Mouse (Mus musculus): ENCODE data around the gene Srpr.

DNA sequence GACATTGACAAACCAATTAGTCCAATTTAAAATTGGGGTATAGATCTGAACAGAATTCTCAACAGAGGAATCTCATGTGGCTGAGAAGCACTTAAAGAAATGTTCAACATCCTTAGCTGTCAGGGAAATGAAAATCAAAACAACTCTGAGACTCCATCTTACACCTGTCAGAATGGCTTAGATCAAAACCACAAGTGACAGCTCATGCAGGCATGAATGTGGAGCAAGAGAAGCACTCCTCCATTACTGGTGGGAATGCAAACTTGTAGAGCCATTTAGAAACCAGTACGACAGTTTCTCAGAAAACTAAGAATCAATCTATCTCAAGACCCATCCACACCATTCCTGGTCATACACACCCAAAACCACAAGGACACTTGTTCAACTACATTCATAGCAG is 47.1 kb upstream of the Srpr start:
- TF ChIP-seq POLR2A (IDR thresholded peaks at IDR 0.05; ENCODE audit: control insufficient read depth, extremely low read depth, insufficient read depth, low read length, poor library complexity) (no peak), CTCF (IDR thresholded peaks at IDR 0.05; ENCODE audit: borderline replicate concordance, control insufficient read depth, extremely low read depth, insufficient read depth, low read length, poor library complexity) (no peak)

Measured in thymus, adult 2 months (tissue).